Mouse (Mus musculus) macrophage (primary cell): ENCODE results near the gene Etaa1. TPM values are rescaled to one million over a fixed set of nuclear protein-coding genes. Genes with fewer than 3 reads are reported as not detected.
"Not testable (repeated sequence)": the region's sequence is repeated elsewhere in the genome, so short reads cannot be mapped to it uniquely, and the experiment has no call there.

Source experiments
- H3K27ac ChIP-seq: fragments of 350-480 bp; formaldehyde crosslinking; 2 replicates; pipeline ENCODE4 v1.9.0; 2021
- H3K36me3 ChIP-seq: fragments of 350-480 bp; formaldehyde crosslinking; 2 replicates; pipeline ENCODE4 v1.9.0; 2021; ENCODE audit errors: inconsistent target
- H3K4me3 ChIP-seq: fragments of 350-480 bp; formaldehyde crosslinking; 2 replicates; pipeline ENCODE4 v1.9.0; 2021; ENCODE audit errors: inconsistent target
- H3K79me2 ChIP-seq: fragments of 350-480 bp; formaldehyde crosslinking; 2 replicates; pipeline ENCODE4 v1.9.0; 2021; ENCODE audit errors: inconsistent target
- WGBS: methylation state at CpG from one replicate; pipeline ENCODE4 v1.1.7; 2026; ENCODE audit warnings: inconsistent platforms; ENCODE audit not compliant: missing documents; 5-methylcytosine and 5-hydroxymethylcytosine counted together
- polyA plus RNA-seq: library from polyadenylated mRNA; stranded (reverse); fragments of 250-400 nt; gene quantifications from 3 replicates; pipeline ENCODE4 v1.2.4, GENCODE M21; 2018; ENCODE audit warnings: inconsistent platforms
- total RNA-seq, 78 experiments: library from RNA; depleted of rRNA; stranded (reverse); fragments of 250-400 nt; gene quantifications; 1 replicate in 9 of 78; 2 replicates in 24 of 78; 3 replicates in 43 of 78; 4 replicates in 2 of 78; pipeline ENCODE4 v1.2.4; 2018; ENCODE audit warnings: inconsistent platforms in 56 of 78

The Etaa1 gene
- total RNA-seq (2018; cell fraction: chromatin; rRNA removed), result 10 to 100 TPM in 5 of 26 experiments, 1 to 10 TPM in 16, under 1 TPM in 5; 0.25 to 13.8 (median 3.3) TPM
- 1 to 10 TPM in 25 of 26 experiments, under 1 TPM in 1; 0.90 to 7.0 (median 5.5) TPM for total RNA-seq (2018; cell fraction: cytosol; rRNA removed)
- total RNA-seq (2018; cell fraction: nucleus; rRNA removed), result 10 to 100 TPM in 1 of 26 experiments, 1 to 10 TPM in 23, under 1 TPM in 2; 0.72 to 13.5 (median 2.4) TPM
- 4.9 to 6.4 TPM (median 5.7 TPM) in 3 replicates for polyA plus RNA-seq

DNA sequence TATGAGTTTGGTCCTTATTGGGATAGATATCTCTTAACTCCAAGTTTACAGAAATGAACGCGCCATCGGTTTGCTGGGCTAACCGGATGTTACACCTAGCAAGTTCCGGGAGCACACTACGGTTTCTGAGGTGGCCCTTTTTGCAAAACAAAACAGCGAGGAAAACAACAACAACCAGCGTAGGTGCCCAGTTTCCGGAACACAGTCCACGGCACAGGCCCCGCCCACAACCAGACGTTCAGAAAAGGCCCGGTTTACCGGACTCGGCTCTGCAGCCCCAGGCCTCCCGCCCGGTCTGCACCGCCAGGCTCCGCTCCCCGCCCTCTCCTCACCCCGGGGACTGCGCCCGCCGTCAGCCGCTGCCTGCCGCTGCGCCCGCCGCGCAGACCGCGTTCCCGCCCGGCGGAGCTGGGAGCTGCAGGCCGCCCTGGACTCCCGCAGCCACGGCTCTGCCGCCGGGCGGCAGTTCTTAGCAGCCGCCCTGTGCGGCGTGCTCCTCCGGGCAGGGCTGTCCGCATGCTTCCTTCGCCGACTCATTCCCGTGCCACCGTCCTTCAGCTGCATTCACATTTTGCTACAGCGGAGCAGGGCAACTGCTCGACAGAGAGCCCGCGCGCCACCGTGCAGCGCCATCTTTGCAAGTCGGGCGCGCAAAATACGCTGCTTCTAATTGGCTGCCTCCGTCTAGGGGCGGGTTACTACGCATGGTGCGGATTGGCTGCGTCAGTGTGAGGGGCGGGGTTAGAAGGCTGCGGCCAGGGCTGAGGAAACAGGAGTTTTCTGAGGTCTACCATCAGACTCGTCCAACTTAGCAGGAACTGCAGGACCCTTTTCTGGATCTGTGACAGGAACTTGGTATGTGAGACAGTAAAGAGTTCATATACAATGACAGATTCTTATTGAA, at the start of gene Etaa1:
TSS of gene Etaa1 (minus strand) at position 645 of the 904 bp plus-strand sequence.
- no peak within 1 kb of the TSS for H3K27ac ChIP-seq
- 0 out of 2 replicates have a peak, but pooled peaks cover 7% of the 10 kb centered on the region for H3K36me3 ChIP-seq
- H3K4me3 ChIP-seq, result peak within 1 kb of the TSS; percentile 71
- WGBS, result under 1% methylated on average over 69 of the region's 69 CpGs
- peaks cover 28% of the 10 kb centered on the region for H3K79me2 ChIP-seq

GRCm38 (mm10) chr11:17994151-17994550, 40.5 kb upstream of the Etaa1 start:
- no peak overlapping the region for H3K27ac ChIP-seq
- no peaks in the 10 kb centered on the region for H3K36me3 ChIP-seq
- 93% methylated on average over 3 of the region's 3 CpGs for WGBS
- no peaks in the 10 kb centered on the region for H3K79me2 ChIP-seq
- H3K4me3 ChIP-seq, result no peak overlapping the region

DNA sequence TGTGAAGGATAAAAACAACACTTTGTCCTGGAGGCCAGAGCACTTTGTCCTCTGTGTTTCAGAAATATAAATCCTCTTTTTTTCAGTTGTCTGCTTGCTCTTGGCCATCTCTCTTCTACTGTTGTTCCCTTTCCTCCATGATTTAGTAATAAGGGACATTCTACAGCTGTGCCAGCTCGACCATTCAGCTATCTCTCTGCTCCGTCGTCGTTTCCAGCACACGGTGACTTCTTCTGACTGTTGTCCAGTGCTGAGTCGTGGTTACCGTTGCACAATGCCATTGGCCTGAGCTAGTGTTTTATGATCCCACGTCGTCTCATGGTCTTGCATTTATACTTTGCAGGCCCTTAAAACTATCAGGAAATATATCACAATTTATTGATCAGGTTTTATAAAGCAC, 38.6 kb upstream of the Etaa1 start:
- Histone ChIP-seq H3K36me3 (no peaks in the 10 kb centered on the region), H3K79me2 (no peaks in the 10 kb centered on the region), H3K4me3 (no peak overlapping the region), H3K27ac (no peak overlapping the region)
- 73% methylated on average over 9 of the region's 9 CpGs for WGBS

- no peaks in the 10 kb centered on the region for H3K36me3 ChIP-seq
- H3K4me3 ChIP-seq, result no peak overlapping the region
- 92% methylated on average over 2 of the region's 2 CpGs for WGBS
- H3K27ac ChIP-seq, result no peak overlapping the region
- H3K79me2 ChIP-seq, result no peaks in the 10 kb centered on the region
Observed at GRCm38 (mm10) chr11:17983331-17983730, 29.7 kb upstream of the Etaa1 start.

DNA sequence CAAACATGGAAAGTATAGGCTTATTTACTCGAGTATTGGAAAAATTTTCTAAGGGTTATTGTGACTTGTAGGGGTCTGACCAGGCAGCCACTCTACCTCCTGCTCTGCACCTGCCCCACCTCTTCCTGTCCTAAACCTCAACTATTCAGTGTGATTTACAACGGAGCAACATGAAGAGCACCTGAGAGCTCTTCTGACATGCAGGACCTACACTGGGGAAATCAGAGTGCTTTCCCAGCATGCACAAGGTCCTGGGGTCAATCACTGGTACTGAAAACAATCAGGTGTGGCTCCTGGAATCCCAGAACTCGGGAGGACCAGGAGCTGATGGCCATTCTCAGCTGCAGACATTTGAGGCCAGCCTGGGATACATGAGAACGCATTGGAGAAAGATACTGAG, 27.6 kb upstream of the Etaa1 start:
- no peak overlapping the region for H3K4me3 ChIP-seq
- WGBS, result 77% methylated on average over 4 of the region's 4 CpGs
- no peak overlapping the region for H3K27ac ChIP-seq
- H3K79me2 ChIP-seq, result no peaks in the 10 kb centered on the region
- no peaks in the 10 kb centered on the region for H3K36me3 ChIP-seq

GRCm38 (mm10) chr11:17975581-17975980, 21.9 kb upstream of the Etaa1 start:
- 78% methylated on average over 3 of the region's 3 CpGs for WGBS
- H3K27ac ChIP-seq, result no peak overlapping the region
- no peaks in the 10 kb centered on the region for H3K36me3 ChIP-seq
- no peaks in the 10 kb centered on the region for H3K79me2 ChIP-seq
- H3K4me3 ChIP-seq, result no peak overlapping the region

DNA sequence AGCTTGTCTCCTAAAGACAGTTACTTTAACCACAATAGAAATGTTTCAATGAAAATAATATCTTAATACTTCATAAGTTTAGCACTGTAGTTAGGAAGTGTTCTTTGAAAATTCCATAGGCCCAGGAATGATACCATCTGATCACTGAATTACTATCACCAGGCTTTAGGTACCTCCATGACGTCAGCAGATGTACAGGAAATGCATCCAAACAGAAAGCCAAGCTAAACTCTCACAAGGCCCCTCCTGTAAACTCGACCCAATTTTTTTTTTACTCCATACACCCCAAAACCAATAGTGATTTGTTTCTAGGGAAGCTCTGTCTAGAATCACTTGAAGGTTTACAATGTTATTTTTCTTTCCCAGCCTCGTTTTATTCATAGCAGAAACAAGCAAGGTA, 884 bp downstream of the Etaa1 start:
- 0 out of 2 replicates have a peak, but pooled peaks cover 8% of the 10 kb centered on the region for H3K36me3 ChIP-seq
- WGBS, result 0% methylated on average over 3 of the region's 3 CpGs

DNA sequence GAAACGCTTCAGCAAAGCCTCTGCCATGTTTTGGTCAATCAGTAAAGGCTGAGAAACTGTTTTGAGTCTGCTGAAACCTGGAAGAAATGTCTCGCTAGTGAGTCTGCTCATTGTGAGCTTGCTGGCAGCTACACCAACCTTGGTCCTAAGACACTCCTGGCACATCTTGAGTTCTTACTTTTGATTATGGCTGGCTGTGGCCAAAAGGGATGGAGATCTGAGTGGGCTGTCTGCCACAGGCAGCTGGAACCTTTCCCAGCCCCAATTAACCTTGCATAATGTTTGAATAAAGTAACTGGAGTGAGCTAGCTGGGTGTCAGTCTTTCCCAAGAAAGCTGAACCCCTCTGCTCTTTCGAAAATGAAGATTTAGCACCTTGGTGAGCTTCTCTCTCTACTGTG, 2.3 kb downstream of the Etaa1 start:
- Histone ChIP-seq H3K27ac (no peak overlapping the region), H3K79me2 (peaks cover 28% of the 10 kb centered on the region), H3K36me3 (peaks cover 22% of the 10 kb centered on the region), H3K4me3 (no peak overlapping the region)
- 98% methylated on average over 3 of the region's 3 CpGs for WGBS

More for the DNA sequence above, 884 bp downstream of the Etaa1 start:
- H3K4me3 ChIP-seq, result peak overlapping the region; percentile 71
- H3K27ac ChIP-seq, result no peak overlapping the region
- H3K79me2 ChIP-seq, result peaks cover 28% of the 10 kb centered on the region

- Histone ChIP-seq H3K27ac (no peak overlapping the region), H3K4me3 (no peak overlapping the region), H3K36me3 (no peaks in the 10 kb centered on the region), H3K79me2 (peaks cover 27% of the 10 kb centered on the region)
- WGBS, result 100% methylated on average over 1 of the region's 1 CpGs
Observed at GRCm38 (mm10) chr11:17939168-17939567, 14.5 kb downstream of the Etaa1 start.

GRCm38 (mm10) chr11:17937931-17938330, 15.7 kb downstream of the Etaa1 start:
- no peak overlapping the region for H3K27ac ChIP-seq
- H3K36me3 ChIP-seq, result no peaks in the 10 kb centered on the region
- peaks cover 15% of the 10 kb centered on the region for H3K79me2 ChIP-seq
- H3K4me3 ChIP-seq, result no peak overlapping the region

GRCm38 (mm10) chr11:17917905-17918304, 35.8 kb downstream of the Etaa1 start:
- Histone ChIP-seq H3K79me2 (no peaks in the 10 kb centered on the region), H3K36me3 (no peaks in the 10 kb centered on the region), H3K27ac (no peak overlapping the region), H3K4me3 (no peak overlapping the region)
- WGBS, result 93% methylated on average over 4 of the region's 4 CpGs

DNA sequence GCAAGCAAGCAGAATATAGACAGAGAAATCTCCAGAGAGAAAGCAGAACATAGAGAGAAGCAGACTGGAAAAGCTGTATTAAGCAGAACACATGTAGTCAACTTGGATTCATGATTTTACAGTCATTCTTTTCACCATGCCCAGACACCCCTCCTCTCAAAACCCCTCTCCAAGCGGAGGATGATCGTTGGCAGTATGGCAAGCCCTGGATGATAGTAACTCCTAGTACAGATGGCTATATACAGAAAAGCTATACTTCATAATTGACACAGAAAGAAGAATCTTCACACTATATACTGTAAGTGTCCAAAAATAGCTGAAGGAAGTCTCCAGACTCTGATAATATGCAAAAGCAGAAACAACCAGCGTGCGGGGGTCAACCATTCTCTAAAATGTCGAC, 36.6 kb downstream of the Etaa1 start:
- H3K27ac ChIP-seq, result no peak overlapping the region
- no peaks in the 10 kb centered on the region for H3K36me3 ChIP-seq
- no peaks in the 10 kb centered on the region for H3K79me2 ChIP-seq
- 80% methylated on average over 5 of the region's 5 CpGs for WGBS
- H3K4me3 ChIP-seq, result no peak overlapping the region

- Histone ChIP-seq H3K27ac (no peak overlapping the region), H3K79me2 (no peaks in the 10 kb centered on the region), H3K4me3 (no peak overlapping the region), H3K36me3 (no peaks in the 10 kb centered on the region)
- 100% methylated on average over 1 of the region's 1 CpGs for WGBS
Observed at GRCm38 (mm10) chr11:17916486-17916885, 37.2 kb downstream of the Etaa1 start.

- not testable (repeated sequence) for H3K27ac ChIP-seq, H3K36me3 ChIP-seq, H3K79me2 ChIP-seq, H3K4me3 ChIP-seq
- 92% methylated on average over 4 of the region's 4 CpGs for WGBS
Observed at GRCm38 (mm10) chr11:17900996-17901395, 52.7 kb downstream of the Etaa1 start.
